24 mouse cellular contexts compared by ENCODE assay signal in the genomic region with DNA sequence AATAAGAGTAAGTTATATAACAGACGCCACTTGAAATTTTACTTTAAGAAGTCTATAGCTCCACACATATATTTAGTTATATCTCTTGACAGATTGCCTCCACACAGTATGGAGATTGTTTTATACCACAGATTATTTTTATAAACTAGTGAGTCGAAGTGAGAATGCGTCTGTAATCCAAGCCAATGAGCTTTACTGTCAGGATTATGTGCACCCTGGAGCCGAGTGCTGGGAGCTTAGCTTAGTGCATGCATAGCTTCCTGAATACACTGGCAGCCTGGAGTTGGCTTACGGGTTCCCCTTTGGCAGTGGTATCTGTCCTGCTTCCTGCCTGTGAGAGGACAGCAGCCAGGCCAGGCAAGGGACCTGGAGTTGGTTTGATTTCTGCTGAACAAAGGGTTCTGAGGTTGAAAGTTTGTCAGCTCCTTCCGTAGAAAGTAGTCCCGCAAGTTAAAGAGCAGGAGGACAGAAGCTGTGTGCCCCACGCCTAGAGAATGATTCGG. TPM values are rescaled to one million over a fixed set of nuclear protein-coding genes. Genes with fewer than 3 reads are reported as not detected.
A peak's percentile ranks its signal among the peaks of the same experiment; 100 is the strongest.
DNase-seq lines count a peak whose midpoint lies in the region; TF ChIP-seq lines count a peak whose summit lies in the region.
"Had no signal": no experiment of that assay in that cellular context is flagged by ENCODE, and none has a peak within 500 bp of the region (broad histone marks: within the 10 kb centered on the region; RNA-seq: fewer than 3 reads in every experiment).

No protein-coding gene starts in this region.

- TF ChIP-seq CTCF in left cerebral cortex, adult 2 months (IDR thresholded peaks at IDR 0.05) = no peak
- no peak for TF ChIP-seq CTCF in thymus, adult 2 months (IDR thresholded peaks at IDR 0.05; ENCODE audit: borderline replicate concordance, control insufficient read depth, extremely low read depth, insufficient read depth, low read length, poor library complexity)

- H3K4me1 ChIP-seq in thymus, adult 2 months (replicated peaks; ENCODE audit: control insufficient read depth, insufficient read depth, low read length) = no peaks in the 10 kb centered on the region
- H3K4me1 ChIP-seq: forebrain, embryonic 10.5 days; forebrain, embryonic 13.5 days; heart, embryonic 12.5 days; heart, embryonic 15.5 days; hindbrain, embryonic 10.5 days; hindbrain, embryonic 13.5 days; intestine, embryonic 15.5 days had no signal

- WGBS in thymus, adult 2 months = 96% methylated on average over 9 of the region's 9 CpGs

- TF ChIP-seq POLR2A in thymus, adult 2 months (IDR thresholded peaks at IDR 0.05; ENCODE audit: control insufficient read depth, extremely low read depth, insufficient read depth, low read length, poor library complexity) = no peak

- H3K36me3 ChIP-seq in thymus, adult 2 months (ENCODE audit: control insufficient read depth, insufficient read depth, low read length) = no peaks in the 10 kb centered on the region

- H3K4me3 ChIP-seq in left cerebral cortex, adult 2 months = no peak overlapping the region
- no peak overlapping the region for H3K4me3 ChIP-seq in thymus, adult 2 months (ENCODE audit: control insufficient read depth, insufficient read depth, low read length)
- H3K4me3 ChIP-seq: forebrain, embryonic 10.5 days; forebrain, embryonic 13.5 days; heart, embryonic 12.5 days; heart, embryonic 15.5 days; hindbrain, embryonic 10.5 days; hindbrain, embryonic 13.5 days; intestine, embryonic 15.5 days had no signal

- intact Hi-C loops in left cerebral cortex, adult 2 months (cut with DNase I) = loop anchor here (10.0 kb wide), 1 partner anchor 164 kb away; no protein-coding TSS in a partner anchor

- H3K27ac ChIP-seq in left cerebral cortex, adult 2 months = peak overlapping the region; percentile 48; the same call in 1 of the 2 replicates
- H3K27ac ChIP-seq in thymus, adult 2 months (ENCODE audit: control insufficient read depth, insufficient read depth, low read length) = no peak overlapping the region
- H3K27ac ChIP-seq: forebrain, embryonic 10.5 days; forebrain, embryonic 13.5 days; heart, embryonic 15.5 days; hindbrain, embryonic 10.5 days; hindbrain, embryonic 13.5 days; intestine, embryonic 15.5 days had no signal

- peak; percentile 55 for DNase-seq in gastrocnemius, adult 18-20 months (ENCODE audit: low spot score)
- DNase-seq in gastrocnemius, postnatal 4 days (ENCODE audit: low spot score in 2 of 2) = no peak
- no peak for DNase-seq in left cerebral cortex, adult 2 months (ENCODE audit: extremely low spot score in 1 of 2, low spot score in 2 of 2)
- DNase-seq in left cerebral cortex, adult 8-10 months (ENCODE audit: low spot score in 2 of 2) = no peak
- peak; percentile 54 for DNase-seq in brain, adult 2 months (ENCODE audit: low read depth, low spot score)
- DNase-seq in kidney, adult 8-10 months = no peak
- DNase-seq in thymus, adult 2 months = no peak
- DNase-seq: adrenal gland, adult 2 months; adrenal gland, postnatal 25 days; B cell, adult 2 months; cerebellum, adult 18-20 months; cerebellum, adult 9-10 months; cerebellum, postnatal 14 days; heart, adult 18-20 months; heart, postnatal 10 days; heart, postnatal 36 days had no signal

- H3K27me3 ChIP-seq in thymus, adult 2 months (ENCODE audit: control insufficient read depth, insufficient read depth, low read length) = no peaks in the 10 kb centered on the region
- H3K27me3 ChIP-seq: CH12.LX; forebrain, embryonic 13.5 days; heart, embryonic 12.5 days; heart, embryonic 15.5 days; hindbrain, embryonic 13.5 days; intestine, embryonic 15.5 days had no signal

RNA-seq across cellular contexts. Expression of a gene that starts 6.2 kb away (rescaled TPM):
- total RNA-seq in gastrocnemius, adult 18-20 months (2021) = 1 to 10 TPM; 1.6 TPM
- 1 to 10 TPM; 3.9 to 4.3 TPM for total RNA-seq in gastrocnemius, postnatal 4 days (2021)
- 10 to 100 TPM; 22.3 to 22.9 TPM for total RNA-seq in left cerebral cortex, adult 2 months (2021)
- 10 to 100 TPM; 17.9 to 21.2 (median 19.4) TPM for total RNA-seq in left cerebral cortex, adult 8-10 months (2022)
- 9.2 and 9.4 TPM in 2 replicates for polyA plus RNA-seq in thymus, adult 2 months (2012; rRNA removed)

RNA-seq across cellular contexts. Expression of a gene that starts 36.6 kb away (rescaled TPM):
- 10 to 100 TPM; 12.4 to 14.1 TPM for total RNA-seq in gastrocnemius, adult 18-20 months (2021)
- total RNA-seq in gastrocnemius, postnatal 4 days (2021) = 10 to 100 TPM; 18.8 to 24.0 TPM
- 10 to 100 TPM; 16.9 to 19.1 TPM for total RNA-seq in left cerebral cortex, adult 2 months (2021)
- 10 to 100 TPM; 14.9 to 18.4 (median 16.7) TPM for total RNA-seq in left cerebral cortex, adult 8-10 months (2022)
- polyA plus RNA-seq in thymus, adult 2 months (2012; rRNA removed) = 7.7 and 8.3 TPM in 2 replicates

Comparison
In these comparisons a context has a peak if more than half of its experiments do, and no peak if none do; other contexts are left out.
1. DNase-seq: peak in gastrocnemius, adult 18-20 months (single experiment) and brain, adult 2 months (single experiment); none in gastrocnemius, postnatal 4 days (0 of 2), left cerebral cortex, adult 2 months (0 of 2), left cerebral cortex, adult 8-10 months (0 of 2), kidney, adult 8-10 months (0 of 2) and thymus, adult 2 months (single experiment).